Comparison of ENCODE assay signal across 11 mouse cellular contexts in genomic region chr2:34804172-34804571, GRCm38 (mm10). TPM values are rescaled to one million over a fixed set of nuclear protein-coding genes. Genes with fewer than 3 reads are reported as not detected.
DNase-seq lines count a peak whose midpoint lies in the region; ATAC-seq lines count a peak whose summit lies in the region.
"Had no signal": no experiment of that assay in that cellular context is flagged by ENCODE, and none has a peak within 500 bp of the region (broad histone marks: within the 10 kb centered on the region; RNA-seq: fewer than 3 reads in every experiment).

No protein-coding gene starts in this region.

- no peak overlapping the region for H3K9ac ChIP-seq in heart, embryonic 15.5 days
- H3K9ac ChIP-seq in midbrain, embryonic 12.5 days (replicated peaks) = no peak overlapping the region
- H3K9ac ChIP-seq in midbrain, embryonic 11.5 days (ENCODE audit: low read length) = no peak overlapping the region
- H3K9ac ChIP-seq in intestine, embryonic 15.5 days = no peak overlapping the region
- H3K9ac ChIP-seq in neural tube, embryonic 15.5 days (replicated peaks) = no peak overlapping the region
- H3K9ac ChIP-seq: embryonic facial prominence, embryonic 12.5 days had no signal

- 98% methylated on average over 2 of the region's 2 CpGs for WGBS in heart, embryonic 15.5 days
- WGBS in midbrain, embryonic 12.5 days = 88% methylated on average over 2 of the region's 2 CpGs
- WGBS in midbrain, embryonic 11.5 days = 99% methylated on average over 2 of the region's 2 CpGs
- WGBS in intestine, embryonic 15.5 days = 93% methylated on average over 2 of the region's 2 CpGs
- WGBS in neural tube, embryonic 15.5 days = 92% methylated on average over 2 of the region's 2 CpGs

- no peak overlapping the region for H3K27ac ChIP-seq in heart, embryonic 15.5 days
- no peak overlapping the region for H3K27ac ChIP-seq in midbrain, embryonic 12.5 days (replicated peaks)
- H3K27ac ChIP-seq in midbrain, embryonic 11.5 days (ENCODE audit: low read depth, low read length) = no peak overlapping the region
- H3K27ac ChIP-seq in intestine, embryonic 15.5 days = no peak overlapping the region
- no peak overlapping the region for H3K27ac ChIP-seq in neural tube, embryonic 15.5 days (replicated peaks)
- H3K27ac ChIP-seq: embryonic facial prominence, embryonic 12.5 days; heart, embryonic 10.5 days had no signal

- H3K4me1 ChIP-seq in heart, embryonic 15.5 days (replicated peaks) = peaks cover 27% of the 10 kb centered on the region
- H3K4me1 ChIP-seq in midbrain, embryonic 12.5 days = peaks cover 17% of the 10 kb centered on the region
- H3K4me1 ChIP-seq in midbrain, embryonic 11.5 days (ENCODE audit: control insufficient read depth, insufficient read depth, low read length) = peaks cover 8% of the 10 kb centered on the region
- H3K4me1 ChIP-seq in intestine, embryonic 15.5 days (replicated peaks) = peaks cover 10% of the 10 kb centered on the region
- H3K4me1 ChIP-seq in neural tube, embryonic 15.5 days = peaks cover 33% of the 10 kb centered on the region

- no peak for DNase-seq in heart, postnatal 4 days
- DNase-seq in midbrain, embryonic 11.5 days (ENCODE audit: low spot score, missing footprints) = no peak
- no peak for DNase-seq in left cerebral cortex, postnatal 36 days (ENCODE audit: low spot score in 2 of 2)
- DNase-seq: cerebellum, adult 8-10 months; lung, postnatal 36 days had no signal

- H3K4me2 ChIP-seq in heart, embryonic 15.5 days = peak overlapping the region; percentile 43; the same call in 1 of the 2 replicates
- peak overlapping the region; percentile 43; the same call in 1 of the 2 replicates for H3K4me2 ChIP-seq in midbrain, embryonic 12.5 days (replicated peaks)
- H3K4me2 ChIP-seq in midbrain, embryonic 11.5 days = no peak overlapping the region
- peak overlapping the region; percentile 46 for H3K4me2 ChIP-seq in intestine, embryonic 15.5 days (replicated peaks)
- peak overlapping the region; percentile 13; the same call in 1 of the 2 replicates for H3K4me2 ChIP-seq in neural tube, embryonic 15.5 days

- peaks cover 21% of the 10 kb centered on the region; the same call in 1 of the 2 replicates for H3K36me3 ChIP-seq in heart, embryonic 15.5 days
- peaks cover 30% of the 10 kb centered on the region for H3K36me3 ChIP-seq in midbrain, embryonic 12.5 days
- peaks cover 2% of the 10 kb centered on the region; the same call in 1 of the 2 replicates for H3K36me3 ChIP-seq in midbrain, embryonic 11.5 days (ENCODE audit: control insufficient read depth, insufficient read depth, low read length)
- peaks cover 4% of the 10 kb centered on the region; the same call in 1 of the 2 replicates for H3K36me3 ChIP-seq in intestine, embryonic 15.5 days
- H3K36me3 ChIP-seq in neural tube, embryonic 15.5 days = peaks cover 17% of the 10 kb centered on the region; the same call in 1 of the 2 replicates

- ATAC-seq in heart, embryonic 15.5 days (replicated peaks; ENCODE audit: insufficient number of reproducible peaks, insufficient read depth, low FRiP score, low read depth) = no peak
- ATAC-seq in midbrain, embryonic 12.5 days (ENCODE audit: low FRiP score, low read depth) = no peak
- no peak for ATAC-seq in midbrain, embryonic 11.5 days (ENCODE audit: low FRiP score)
- no peak for ATAC-seq in intestine, embryonic 15.5 days
- no peak for ATAC-seq in neural tube, embryonic 15.5 days (ENCODE audit: low FRiP score)

- H3K27me3 ChIP-seq in heart, embryonic 15.5 days = no peaks in the 10 kb centered on the region
- H3K27me3 ChIP-seq in midbrain, embryonic 12.5 days = no peaks in the 10 kb centered on the region
- no peaks in the 10 kb centered on the region for H3K27me3 ChIP-seq in midbrain, embryonic 11.5 days (ENCODE audit: control insufficient read depth, insufficient read depth, low read length)
- H3K27me3 ChIP-seq in intestine, embryonic 15.5 days (replicated peaks) = no peaks in the 10 kb centered on the region
- no peaks in the 10 kb centered on the region for H3K27me3 ChIP-seq in neural tube, embryonic 15.5 days (replicated peaks)
- H3K27me3 ChIP-seq: embryonic facial prominence, embryonic 12.5 days had no signal

- no peak overlapping the region for H3K4me3 ChIP-seq in heart, embryonic 15.5 days
- H3K4me3 ChIP-seq in midbrain, embryonic 12.5 days = no peak overlapping the region
- H3K4me3 ChIP-seq in midbrain, embryonic 11.5 days (ENCODE audit: low read depth, low read length) = no peak overlapping the region
- H3K4me3 ChIP-seq in intestine, embryonic 15.5 days (replicated peaks) = no peak overlapping the region
- H3K4me3 ChIP-seq in neural tube, embryonic 15.5 days (replicated peaks) = no peak overlapping the region

- H3K9me3 ChIP-seq in heart, embryonic 15.5 days (replicated peaks) = no peaks in the 10 kb centered on the region
- no peaks in the 10 kb centered on the region for H3K9me3 ChIP-seq in midbrain, embryonic 12.5 days
- H3K9me3 ChIP-seq in midbrain, embryonic 11.5 days (ENCODE audit: control insufficient read depth, low read length) = no peaks in the 10 kb centered on the region
- no peaks in the 10 kb centered on the region for H3K9me3 ChIP-seq in intestine, embryonic 15.5 days
- H3K9me3 ChIP-seq in neural tube, embryonic 15.5 days (replicated peaks) = no peaks in the 10 kb centered on the region
- H3K9me3 ChIP-seq: embryonic facial prominence, embryonic 12.5 days; heart, embryonic 10.5 days had no signal

- intact Hi-C loops in left cerebral cortex, postnatal 36 days (cut with DNase I) = no loop called here

RNA-seq across cellular contexts. Expression of gene Rabepk, which starts 4.5 kb away (rescaled TPM):
- polyA plus RNA-seq in heart, embryonic 15.5 days (2015; fragmentation: Nextera tagmentation; extraction: Ambion mirVana) = 22.2 and 24.3 TPM in 2 replicates
- total RNA-seq in heart, postnatal 4 days (2021) = 10 to 100 TPM; 16.2 to 18.4 TPM
- 20.3 and 24.6 TPM in 2 replicates for polyA plus RNA-seq in midbrain, embryonic 12.5 days (2016; fragmentation: Nextera tagmentation; extraction: Ambion mirVana)
- 28.8 and 31.3 TPM in 2 replicates for polyA plus RNA-seq in midbrain, embryonic 11.5 days (2014; fragmentation: Nextera tagmentation; extraction: Ambion mirVana)
- 40.7 and 45.7 TPM in 2 replicates for polyA plus RNA-seq in intestine, embryonic 15.5 days (2015; fragmentation: Nextera tagmentation; extraction: Ambion mirVana)
- polyA plus RNA-seq in neural tube, embryonic 15.5 days (2015; fragmentation: Nextera tagmentation; extraction: Ambion mirVana) = 23.2 and 31.7 TPM in 2 replicates
- 10 to 100 TPM; 29.2 to 36.3 TPM for total RNA-seq in left cerebral cortex, postnatal 36 days (2021)

RNA-seq across cellular contexts. Expression of gene Fbxw2, which starts 21.9 kb away (rescaled TPM):
- polyA plus RNA-seq in heart, embryonic 15.5 days (2015; fragmentation: Nextera tagmentation; extraction: Ambion mirVana) = 57.5 and 65.2 TPM in 2 replicates
- total RNA-seq in heart, postnatal 4 days (2021) = 10 to 100 TPM; 56.9 to 61.8 TPM
- 81.6 and 85.0 TPM in 2 replicates for polyA plus RNA-seq in midbrain, embryonic 12.5 days (2016; fragmentation: Nextera tagmentation; extraction: Ambion mirVana)
- 63.7 and 66.8 TPM in 2 replicates for polyA plus RNA-seq in midbrain, embryonic 11.5 days (2014; fragmentation: Nextera tagmentation; extraction: Ambion mirVana)
- 68.3 and 71.4 TPM in 2 replicates for polyA plus RNA-seq in intestine, embryonic 15.5 days (2015; fragmentation: Nextera tagmentation; extraction: Ambion mirVana)
- polyA plus RNA-seq in neural tube, embryonic 15.5 days (2015; fragmentation: Nextera tagmentation; extraction: Ambion mirVana) = 101 and 102 TPM in 2 replicates
- total RNA-seq in left cerebral cortex, postnatal 36 days (2021) = 10 to 100 TPM; 88.7 to 94.6 TPM

RNA-seq across cellular contexts. Expression of gene Gm34653, which starts 28.6 kb away (rescaled TPM):
- not detected in 2 replicates for polyA plus RNA-seq in heart, embryonic 15.5 days (2015; fragmentation: Nextera tagmentation; extraction: Ambion mirVana)
- not detected for total RNA-seq in heart, postnatal 4 days (2021)
- 0.10 TPM in 1 of 2 replicates, not detected in the other for polyA plus RNA-seq in midbrain, embryonic 12.5 days (2016; fragmentation: Nextera tagmentation; extraction: Ambion mirVana)
- polyA plus RNA-seq in midbrain, embryonic 11.5 days (2014; fragmentation: Nextera tagmentation; extraction: Ambion mirVana) = not detected in 2 replicates
- not detected in 2 replicates for polyA plus RNA-seq in intestine, embryonic 15.5 days (2015; fragmentation: Nextera tagmentation; extraction: Ambion mirVana)
- not detected in 2 replicates for polyA plus RNA-seq in neural tube, embryonic 15.5 days (2015; fragmentation: Nextera tagmentation; extraction: Ambion mirVana)
- total RNA-seq in left cerebral cortex, postnatal 36 days (2021) = not detected
- polyA plus RNA-seq: embryonic facial prominence, embryonic 12.5 days; heart, embryonic 10.5 days had no signal

RNA-seq across cellular contexts. Expression of gene Hspa5, which starts 32.4 kb away (rescaled TPM):
- 633 and 641 TPM in 2 replicates for polyA plus RNA-seq in heart, embryonic 15.5 days (2015; fragmentation: Nextera tagmentation; extraction: Ambion mirVana)
- 100 to 1,000 TPM; 417 to 448 TPM for total RNA-seq in heart, postnatal 4 days (2021)
- polyA plus RNA-seq in midbrain, embryonic 12.5 days (2016; fragmentation: Nextera tagmentation; extraction: Ambion mirVana) = 609 and 641 TPM in 2 replicates
- polyA plus RNA-seq in midbrain, embryonic 11.5 days (2014; fragmentation: Nextera tagmentation; extraction: Ambion mirVana) = 846 and 849 TPM in 2 replicates
- polyA plus RNA-seq in intestine, embryonic 15.5 days (2015; fragmentation: Nextera tagmentation; extraction: Ambion mirVana) = 1,028 and 1,048 TPM in 2 replicates
- 475 and 549 TPM in 2 replicates for polyA plus RNA-seq in neural tube, embryonic 15.5 days (2015; fragmentation: Nextera tagmentation; extraction: Ambion mirVana)
- 100 to 1,000 TPM; 256 to 388 TPM for total RNA-seq in left cerebral cortex, postnatal 36 days (2021)

RNA-seq across cellular contexts. Expression of gene Gapvd1, which starts 49.1 kb away (rescaled TPM):
- 60.7 and 66.0 TPM in 2 replicates for polyA plus RNA-seq in heart, embryonic 15.5 days (2015; fragmentation: Nextera tagmentation; extraction: Ambion mirVana)
- total RNA-seq in heart, postnatal 4 days (2021) = 10 to 100 TPM; 53.5 to 59.8 TPM
- 124 and 130 TPM in 2 replicates for polyA plus RNA-seq in midbrain, embryonic 12.5 days (2016; fragmentation: Nextera tagmentation; extraction: Ambion mirVana)
- 102 and 104 TPM in 2 replicates for polyA plus RNA-seq in midbrain, embryonic 11.5 days (2014; fragmentation: Nextera tagmentation; extraction: Ambion mirVana)
- 69.5 and 73.0 TPM in 2 replicates for polyA plus RNA-seq in intestine, embryonic 15.5 days (2015; fragmentation: Nextera tagmentation; extraction: Ambion mirVana)
- 102 and 105 TPM in 2 replicates for polyA plus RNA-seq in neural tube, embryonic 15.5 days (2015; fragmentation: Nextera tagmentation; extraction: Ambion mirVana)
- total RNA-seq in left cerebral cortex, postnatal 36 days (2021) = 100 to 1,000 TPM in 1 of 2 experiments, 10 to 100 TPM in 1; 93.3 to 109 TPM
